ENCODE assay signal across 23 mouse cellular contexts in genomic region chrX:94150471-94150870, GRCm38 (mm10). TPM values are rescaled to one million over a fixed set of nuclear protein-coding genes. Genes with fewer than 3 reads are reported as not detected.
A peak's percentile ranks its signal among the peaks of the same experiment; 100 is the strongest.
DNase-seq lines count a peak whose midpoint lies in the region; ATAC-seq and TF ChIP-seq lines count a peak whose summit lies in the region.
"Had no signal": no experiment of that assay in that cellular context is flagged by ENCODE, and none has a peak within 500 bp of the region (broad histone marks: within the 10 kb centered on the region; RNA-seq: fewer than 3 reads in every experiment).

No protein-coding gene starts in this region.

- H3K27ac ChIP-seq in hindbrain, embryonic 13.5 days, result no peak overlapping the region
- no peak overlapping the region for H3K27ac ChIP-seq in kidney, adult 2 months (ENCODE audit: insufficient read depth, low read depth, low read length)
- H3K27ac ChIP-seq: embryonic facial prominence, embryonic 10.5 days; embryonic facial prominence, embryonic 12.5 days; forebrain, embryonic 13.5 days; forebrain, embryonic 15.5 days had no signal

- no peak overlapping the region for H3K4me3 ChIP-seq in hindbrain, embryonic 13.5 days
- no peak overlapping the region for H3K4me3 ChIP-seq in kidney, adult 2 months (ENCODE audit: insufficient read depth, low read depth, low read length)
- H3K4me3 ChIP-seq: embryonic facial prominence, embryonic 10.5 days; embryonic facial prominence, embryonic 12.5 days; forebrain, embryonic 13.5 days; forebrain, embryonic 15.5 days had no signal

- no peaks in the 10 kb centered on the region for H3K9me3 ChIP-seq in hindbrain, embryonic 13.5 days
- H3K9me3 ChIP-seq: embryonic facial prominence, embryonic 10.5 days; embryonic facial prominence, embryonic 12.5 days; forebrain, embryonic 13.5 days; forebrain, embryonic 15.5 days had no signal

- DNase-seq in testis, postnatal 14 days (ENCODE audit: low spot score), result peak; percentile 14
- no peak for DNase-seq in testis, postnatal 10 days (ENCODE audit: low spot score)
- DNase-seq in ES-CJ7 (ENCODE audit: low read depth, low spot score) (peak; percentile 31), ZHBTc4 (ENCODE audit: low read depth, low spot score) (peak; percentile 59)
- DNase-seq in spleen, postnatal 4 days (ENCODE audit: low spot score in 2 of 2), result no peak
- DNase-seq in kidney, adult 2 months, result no peak
- DNase-seq: adrenal gland, adult 8-10 months; adrenal gland, postnatal 14 days; adrenal gland, postnatal 36 days; B cell, adult 2 months; cerebellum, adult 11-12 months; cerebellum, adult 2 months; cerebellum, adult 9-10 months; cerebellum, postnatal 10 days; cerebellum, postnatal 25 days; forebrain, postnatal 0 days had no signal

- no peak overlapping the region for H3K4me2 ChIP-seq in hindbrain, embryonic 13.5 days
- H3K4me2 ChIP-seq: embryonic facial prominence, embryonic 12.5 days; forebrain, embryonic 13.5 days; forebrain, embryonic 15.5 days had no signal

- no peak for ATAC-seq in hindbrain, embryonic 13.5 days (ENCODE audit: low FRiP score)
- ATAC-seq: CD4-positive, CD25-positive, alpha-beta regulatory T cell, adult 4 months; forebrain, embryonic 13.5 days; forebrain, embryonic 15.5 days; forebrain, postnatal 0 days had no signal

- no peak for TF ChIP-seq CTCF in kidney, adult 2 months (conservative IDR thresholded peaks at IDR 0.05; ENCODE audit: insufficient read depth, insufficient read length, low read depth, low read length)

- no peaks in the 10 kb centered on the region for H3K4me1 ChIP-seq in hindbrain, embryonic 13.5 days (replicated peaks)
- H3K4me1 ChIP-seq in kidney, adult 2 months (ENCODE audit: control insufficient read depth, insufficient read depth, low read length), result no peaks in the 10 kb centered on the region
- H3K4me1 ChIP-seq: embryonic facial prominence, embryonic 10.5 days; embryonic facial prominence, embryonic 12.5 days; forebrain, embryonic 13.5 days; forebrain, embryonic 15.5 days had no signal

- H3K9ac ChIP-seq in hindbrain, embryonic 13.5 days, result no peak overlapping the region
- H3K9ac ChIP-seq: embryonic facial prominence, embryonic 12.5 days; forebrain, embryonic 13.5 days; forebrain, embryonic 15.5 days; forebrain, postnatal 0 days had no signal

- H3K36me3 ChIP-seq in hindbrain, embryonic 13.5 days, result no peaks in the 10 kb centered on the region
- no peaks in the 10 kb centered on the region for H3K36me3 ChIP-seq in kidney, adult 2 months (ENCODE audit: control insufficient read depth, insufficient read depth, low read length)
- H3K36me3 ChIP-seq: embryonic facial prominence, embryonic 10.5 days; embryonic facial prominence, embryonic 12.5 days; forebrain, embryonic 15.5 days had no signal

- WGBS in hindbrain, embryonic 13.5 days, result 77% methylated on average over 19 of the region's 19 CpGs
- WGBS in kidney, adult 2 months, result 93% methylated on average over 19 of the region's 19 CpGs

- peaks cover 84% of the 10 kb centered on the region for H3K27me3 ChIP-seq in hindbrain, embryonic 13.5 days
- H3K27me3 ChIP-seq in kidney, adult 2 months (replicated peaks; ENCODE audit: control insufficient read depth, insufficient read depth, low read length), result no peaks in the 10 kb centered on the region
- H3K27me3 ChIP-seq: CH12.LX had no signal

- TF ChIP-seq POLR2A in kidney, adult 2 months (IDR thresholded peaks at IDR 0.05; ENCODE audit: low read depth, low read length), result no peak

RNA-seq across cellular contexts. Expression of gene Zfx, which starts 27.0 kb away (rescaled TPM):
- 23.6 and 26.0 TPM in 2 replicates for polyA plus RNA-seq in hindbrain, embryonic 13.5 days (2015; fragmentation: Nextera tagmentation; extraction: Ambion mirVana)
- polyA plus RNA-seq in kidney, adult 2 months (2012; rRNA removed), result 4.2 and 5.4 TPM in 2 replicates

Comparison
In these comparisons a context has a peak if more than half of its experiments do, and no peak if none do; other contexts are left out.
1. DNase-seq: peak in testis, postnatal 14 days (single experiment), ES-CJ7 (single experiment) and ZHBTc4 (single experiment); none in testis, postnatal 10 days (single experiment), spleen, postnatal 4 days (0 of 2) and kidney, adult 2 months (single experiment).